Comparison of ENCODE assay signal across 8 mouse cellular contexts in the genomic region with DNA sequence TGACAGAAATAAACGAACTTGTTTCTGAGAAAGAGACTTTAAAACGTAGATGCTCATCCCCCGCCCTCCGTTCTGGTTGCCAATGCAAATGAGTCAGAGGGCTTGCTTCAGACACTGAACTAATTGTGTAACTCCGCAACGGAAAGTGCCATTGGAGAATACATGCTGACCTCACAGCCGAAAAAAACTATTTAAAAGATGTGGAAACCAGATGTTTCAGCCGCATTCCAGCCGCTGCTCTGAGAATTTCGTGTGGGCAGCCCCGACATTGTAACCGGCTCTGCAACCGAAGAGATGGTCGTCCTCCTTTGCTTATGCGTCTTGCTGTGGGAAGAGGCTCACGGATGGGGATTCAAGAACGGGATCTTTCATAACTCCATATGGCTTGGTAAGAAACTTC. TPM values are rescaled to one million over a fixed set of nuclear protein-coding genes. Genes with fewer than 3 reads are reported as not detected.
DNase-seq lines count a peak whose midpoint lies in the region; ATAC-seq and TF ChIP-seq lines count a peak whose summit lies in the region.

TSS of gene Tnfaip6 (plus strand) at position 128 of the 400 bp plus-strand sequence.

- H3K9me3 ChIP-seq in liver, embryonic 16.5 days (replicated peaks; ENCODE audit: control insufficient read depth, low read length): no peaks in the 10 kb centered on the region

- 0 out of 2 replicates have a peak, but pooled peaks have one; percentile 41 for ATAC-seq in liver, embryonic 16.5 days (ENCODE audit: low read depth)

- no peaks in the 10 kb centered on the region for H3K36me3 ChIP-seq in liver, embryonic 16.5 days (ENCODE audit: control insufficient read depth, insufficient read depth)

- H3K4me2 ChIP-seq in liver, embryonic 16.5 days (ENCODE audit: low read depth, low read length): peak within 1 kb of the TSS; percentile 54

- intact Hi-C loops in heart, postnatal 36 days (cut with DNase I): no loop called here

- no peak for TF ChIP-seq POLR2A in cerebellum, adult 2 months (IDR thresholded peaks at IDR 0.05; ENCODE audit: borderline replicate concordance, insufficient read depth, low read length)

- H3K27ac ChIP-seq in cerebellum, adult 2 months (ENCODE audit: insufficient read depth, low read length): no peak within 1 kb of the TSS
- H3K27ac ChIP-seq in liver, embryonic 16.5 days (ENCODE audit: low read length): no peak within 1 kb of the TSS

- H3K27me3 ChIP-seq in cerebellum, adult 2 months (ENCODE audit: control insufficient read depth, insufficient read depth, low read length): no peaks in the 10 kb centered on the region
- peaks cover 8% of the 10 kb centered on the region for H3K27me3 ChIP-seq in liver, embryonic 16.5 days (ENCODE audit: control insufficient read depth, insufficient read depth, low read depth, low read length)

- no peaks in the 10 kb centered on the region for H3K4me1 ChIP-seq in cerebellum, adult 2 months (ENCODE audit: control insufficient read depth, insufficient read depth, low read length)
- no peaks in the 10 kb centered on the region for H3K4me1 ChIP-seq in liver, embryonic 16.5 days (ENCODE audit: control insufficient read depth, low read depth, low read length)

- H3K4me3 ChIP-seq in cerebellum, adult 2 months (replicated peaks; ENCODE audit: insufficient read depth, low read depth, low read length): peak within 1 kb of the TSS; percentile 17
- H3K4me3 ChIP-seq in liver, embryonic 16.5 days (ENCODE audit: low read depth, low read length): peak within 1 kb of the TSS; percentile 44

- peak; percentile 37 for DNase-seq in 416B (ENCODE audit: low read depth)
- peak; percentile 30 to 47 for DNase-seq in cerebellum, adult 2 months
- peak; percentile 88 for DNase-seq in forelimb bud, embryonic 11.5 days (ENCODE audit: low read depth, low spot score)
- peak; percentile 55 to 65 for DNase-seq in heart, postnatal 36 days
- peak; percentile 13 to 63 for DNase-seq in layer of hippocampus, adult 18-20 months (ENCODE audit: low spot score in 2 of 2)
- DNase-seq in neural tube, embryonic 10.5 days (ENCODE audit: extremely low spot score, low spot score): peak; percentile 64
- peak; percentile 68 for DNase-seq in urinary bladder, postnatal 14 days (ENCODE audit: low spot score)

- no peak for TF ChIP-seq CTCF in cerebellum, adult 2 months (IDR thresholded peaks at IDR 0.05; ENCODE audit: borderline replicate concordance, insufficient read depth, low read depth, low read length)

- 3% methylated on average over 17 of the region's 17 CpGs for WGBS in cerebellum, adult 2 months
- 2% methylated on average over 17 of the region's 17 CpGs for WGBS in liver, embryonic 16.5 days (ENCODE audit: insufficient replicate concordance)

- no peak within 1 kb of the TSS for H3K9ac ChIP-seq in liver, embryonic 16.5 days (ENCODE audit: low read depth, low read length)

RNA-seq across cellular contexts. Expression of gene Tnfaip6, which starts in this region (rescaled TPM):
- 16.0 and 16.9 TPM in 2 replicates for polyA plus RNA-seq in cerebellum, adult 2 months (2012; rRNA removed)
- total RNA-seq in heart, postnatal 36 days (2021): 1 to 10 TPM; 1.0 to 1.2 TPM
- total RNA-seq in layer of hippocampus, adult 18-20 months (2021): 10 to 100 TPM in 1 of 2 experiments, 1 to 10 TPM in 1; 8.9 to 13.0 TPM
- polyA plus RNA-seq in liver, embryonic 16.5 days (2015; fragmentation: Nextera tagmentation; extraction: Ambion mirVana): 0.08 and 0.20 TPM in 2 replicates

Comparison
In these comparisons a context has a peak if more than half of its experiments do, and no peak if none do; other contexts are left out.
1. RNA of gene Tnfaip6 (total RNA-seq): 8.9 to 13.0 TPM in layer of hippocampus, adult 18-20 months; 1.0 to 1.2 TPM in heart, postnatal 36 days; every median in the first group is over 4 times any median in the second.
2. RNA of gene Tnfaip6 (polyA plus RNA-seq): 16.0 to 16.9 TPM in cerebellum, adult 2 months; 0.08 to 0.20 TPM in liver, embryonic 16.5 days; every median in the first group is over 10 times any median in the second.
3. Peak in ATAC-seq, H3K4me3 ChIP-seq and H3K4me2 ChIP-seq in liver, embryonic 16.5 days; RNA of the gene not detected or under 1 TPM.
4. DNase-seq: peak in every context shown above with its lines; median percentile 88 in forelimb bud, embryonic 11.5 days; 68 in urinary bladder, postnatal 14 days; 64 in neural tube, embryonic 10.5 days; 60 in heart, postnatal 36 days; 38 in cerebellum, adult 2 months; 38 in layer of hippocampus, adult 18-20 months; 37 in 416B.